Mouse (Mus musculus) liver, embryonic 11.5 days (tissue): ENCODE results near the gene 2310057M21Rik. TPM values are rescaled to one million over a fixed set of nuclear protein-coding genes. Genes with fewer than 3 reads are reported as not detected.
A peak's percentile ranks its signal among the peaks of the same experiment; 100 is the strongest.

Source experiments
- ATAC-seq: fragments of 200-750 bp; cut with Nextera tagmentation; replicated peaks from 2 replicates; pipeline ENCODE4 v1.8.0; 2017; ENCODE audit warnings: moderate number of reproducible peaks, mild to moderate bottlenecking, moderate TSS enrichment, moderate library complexity; ENCODE audit not compliant: low FRiP score
- DNase-seq: peaks from one replicate; pipeline ENCODE4 v3.0.0-alpha.2; 2017; ENCODE audit warnings: low spot score
- H3K27ac ChIP-seq: fragments of 300-500 bp; sonication (generic); 2 replicates; pipeline ENCODE4 v1.5.1; 2014; ENCODE audit warnings: mild to moderate bottlenecking, low read depth, low read length, control low read depth
- H3K27me3 ChIP-seq: fragments of 300-500 bp; sonication (generic); replicated peaks from 2 replicates; pipeline ENCODE4 v1.6.1; 2014; ENCODE audit warnings: low read length, mixed read lengths; ENCODE audit not compliant: control insufficient read depth, insufficient read depth
- H3K36me3 ChIP-seq: fragments of 300-500 bp; sonication (generic); 2 replicates; pipeline ENCODE4 v1.6.1; 2014; ENCODE audit warnings: mild to moderate bottlenecking, low read length, moderate library complexity, mixed read lengths; ENCODE audit not compliant: control insufficient read depth, insufficient read depth
- H3K4me1 ChIP-seq: fragments of 300-500 bp; sonication (generic); replicated peaks from 2 replicates; pipeline ENCODE4 v1.6.1; 2014; ENCODE audit warnings: low read length, mixed read lengths; ENCODE audit not compliant: control insufficient read depth, insufficient read depth
- H3K4me2 ChIP-seq: fragments of 300-500 bp; sonication (generic); 2 replicates; pipeline ENCODE4 v1.6.1; 2014; ENCODE audit warnings: mild to moderate bottlenecking, control low read depth, moderate library complexity
- H3K4me3 ChIP-seq: fragments of 300-500 bp; sonication (generic); 2 replicates; pipeline ENCODE4 v1.5.1; 2014; ENCODE audit warnings: low read depth, low read length, control low read depth
- H3K9ac ChIP-seq: fragments of 300-500 bp; sonication (generic); 2 replicates; pipeline ENCODE4 v1.6.1; 2014; ENCODE audit warnings: low read depth, low read length, control low read depth
- H3K9me3 ChIP-seq: fragments of 300-500 bp; sonication (generic); 2 replicates; pipeline ENCODE4 v1.6.1; 2016; ENCODE audit warnings: low read length, inconsistent platforms, mixed read lengths; ENCODE audit not compliant: control insufficient read depth
- WGBS: fragments of 180-500 bp; shearing (Covaris S2); extraction: QIAGEN DNeasy Blood & Tissue Kit; methylation state at CpG from one replicate; pipeline ENCODE4 v1.1.7; 2014; 5-methylcytosine and 5-hydroxymethylcytosine counted together
- polyA plus RNA-seq: library from polyadenylated mRNA; unstranded; fragments of >200 nt; fragmentation: Nextera tagmentation; extraction: Ambion mirVana; gene quantifications from 2 replicates; pipeline ENCODE4 v1.2.1, GENCODE M21; 2014

The 2310057M21Rik gene
- polyA plus RNA-seq, 1 experiment from 2014 or later: 19.2 TPM

DNA sequence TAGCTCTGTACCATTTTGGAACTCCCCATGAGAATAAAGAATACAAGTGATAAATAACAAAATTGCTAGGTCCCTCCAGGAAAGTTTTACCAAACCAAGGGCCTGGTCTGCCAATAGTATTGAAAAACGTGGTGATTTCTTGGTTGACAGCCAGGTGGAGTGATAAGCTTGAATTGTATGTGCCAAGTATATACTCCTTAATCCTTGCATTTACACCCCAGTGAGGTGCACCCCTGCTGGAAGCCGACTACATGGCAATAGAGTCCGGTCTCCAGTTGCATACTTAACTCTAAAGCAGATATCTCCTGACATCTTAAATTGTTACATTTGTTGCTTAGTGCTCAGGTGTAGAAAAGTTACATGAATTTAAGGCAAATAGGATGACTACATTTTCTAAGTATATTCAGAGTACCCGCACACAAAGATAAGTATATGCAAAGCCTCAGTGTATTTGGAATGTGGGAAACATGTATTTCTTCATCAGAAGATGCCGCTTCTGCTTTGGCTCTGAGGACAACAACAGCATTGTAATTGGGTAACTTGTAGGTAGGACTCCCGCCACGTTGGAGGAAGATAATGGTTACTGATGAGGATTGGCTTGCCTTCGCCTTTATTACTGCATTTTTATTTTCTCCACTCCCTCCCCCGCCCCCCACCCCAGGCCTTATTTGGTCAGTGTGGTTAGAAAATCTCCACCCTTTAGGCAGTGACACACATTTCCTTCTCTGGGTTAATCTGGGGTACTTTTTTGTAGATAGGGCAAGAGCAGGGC lies 9.5 kb upstream of the 2310057M21Rik start:
- H3K4me3 ChIP-seq: peak overlapping the region; percentile 80
- H3K27me3 ChIP-seq: no peaks in the 10 kb centered on the region
- WGBS: 49% methylated on average over 9 of the region's 9 CpGs
- H3K4me1 ChIP-seq: 0 out of 2 replicates have a peak, but pooled peaks cover 7% of the 10 kb centered on the region
- H3K27ac ChIP-seq: peak overlapping the region; percentile 93; the same call in 1 of the 2 replicates
- ATAC-seq: no peak
- 0 out of 2 replicates have a peak, but pooled peaks cover 2% of the 10 kb centered on the region for H3K36me3 ChIP-seq
- peak overlapping the region; percentile 86 for H3K9ac ChIP-seq
- no peak for DNase-seq
- peak overlapping the region; percentile 82 for H3K4me2 ChIP-seq
- no peaks in the 10 kb centered on the region for H3K9me3 ChIP-seq

DNA sequence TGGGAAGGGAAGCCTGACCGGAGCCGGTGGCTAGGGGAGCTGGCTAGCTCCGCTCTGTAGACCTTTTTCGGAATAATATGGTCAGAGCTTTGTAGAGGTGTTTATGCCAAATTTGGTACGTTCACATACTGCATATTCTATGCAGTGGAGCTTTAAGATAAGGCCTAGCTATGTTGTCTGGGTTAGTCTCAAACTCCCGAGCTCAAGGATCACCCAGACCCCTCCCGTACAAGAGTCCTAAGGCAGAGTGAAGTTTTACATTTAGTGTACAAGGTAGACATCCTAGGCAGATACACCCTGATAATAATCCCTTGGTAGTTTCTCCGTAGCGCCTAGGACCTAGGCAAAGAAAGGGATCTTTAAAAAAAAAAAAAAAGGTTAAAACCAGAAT lies 8.9 kb upstream of the 2310057M21Rik start:
- Histone ChIP-seq H3K27me3 (no peaks in the 10 kb centered on the region), H3K27ac (peak overlapping the region; percentile 93), H3K9me3 (no peaks in the 10 kb centered on the region), H3K4me3 (peak overlapping the region; percentile 80), H3K9ac (peak overlapping the region; percentile 86), H3K36me3 (0 out of 2 replicates have a peak, but pooled peaks cover 2% of the 10 kb centered on the region), H3K4me1 (0 out of 2 replicates have a peak, but pooled peaks cover 7% of the 10 kb centered on the region), H3K4me2 (peak overlapping the region; percentile 82)
- DNase-seq (no peak), ATAC-seq (peak; percentile 71)
- WGBS: 4% methylated on average over 9 of the region's 9 CpGs

DNA sequence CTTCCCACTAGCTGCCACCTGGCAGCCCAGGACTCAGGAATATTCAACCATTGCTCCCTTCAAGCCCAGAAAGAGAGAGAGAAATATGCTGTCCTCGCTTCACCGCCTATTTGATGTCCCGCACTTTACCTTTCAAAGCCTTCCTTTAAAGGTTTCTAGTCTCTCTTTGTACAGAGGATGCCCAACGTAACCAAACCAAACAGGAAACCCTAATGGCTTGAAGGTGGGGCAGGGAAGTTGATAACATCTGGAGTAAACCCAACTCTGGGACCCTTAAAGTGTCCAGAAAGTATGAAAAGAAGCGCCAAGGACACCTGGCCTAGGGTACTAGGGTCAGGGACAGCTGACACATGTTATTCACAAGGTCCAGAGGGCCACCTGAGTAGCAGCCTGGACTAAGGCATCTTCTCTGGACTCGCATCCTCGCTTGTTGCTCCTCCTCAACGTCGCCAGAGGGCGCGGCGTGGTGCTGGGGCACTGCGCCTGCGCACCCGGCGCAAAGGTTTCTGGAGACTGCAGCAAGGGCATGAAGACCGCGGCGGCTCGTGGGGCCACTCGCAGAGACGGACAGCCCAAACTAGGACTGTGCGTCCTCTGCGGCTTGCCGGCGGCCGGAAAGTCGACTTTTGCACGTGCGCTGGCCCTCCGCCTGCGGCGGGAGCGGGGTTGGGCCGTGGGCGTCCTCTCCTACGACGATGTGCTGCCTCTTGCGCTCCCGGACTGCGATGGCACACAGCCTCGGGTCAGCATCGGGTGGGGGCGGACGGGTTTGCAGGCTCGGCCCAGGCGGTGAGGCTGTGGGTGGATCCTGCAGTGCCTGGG lies 8.3 kb upstream of the 2310057M21Rik start, which contains the start of gene Pstk:
TSS of gene Pstk (plus strand) at position 494 of the 822 bp plus-strand sequence.
- Histone ChIP-seq H3K27me3 (no peaks in the 10 kb centered on the region), H3K36me3 (0 out of 2 replicates have a peak, but pooled peaks cover 2% of the 10 kb centered on the region), H3K27ac (peak within 1 kb of the TSS; percentile 93), H3K4me1 (0 out of 2 replicates have a peak, but pooled peaks cover 7% of the 10 kb centered on the region), H3K9ac (peak within 1 kb of the TSS; percentile 86), H3K4me2 (peak within 1 kb of the TSS; percentile 82), H3K9me3 (no peaks in the 10 kb centered on the region), H3K4me3 (peak within 1 kb of the TSS; percentile 80)
- 3% methylated on average over 47 of the region's 47 CpGs for WGBS
- DNase-seq: peak; percentile 90
- ATAC-seq: peak; percentile 94

DNA sequence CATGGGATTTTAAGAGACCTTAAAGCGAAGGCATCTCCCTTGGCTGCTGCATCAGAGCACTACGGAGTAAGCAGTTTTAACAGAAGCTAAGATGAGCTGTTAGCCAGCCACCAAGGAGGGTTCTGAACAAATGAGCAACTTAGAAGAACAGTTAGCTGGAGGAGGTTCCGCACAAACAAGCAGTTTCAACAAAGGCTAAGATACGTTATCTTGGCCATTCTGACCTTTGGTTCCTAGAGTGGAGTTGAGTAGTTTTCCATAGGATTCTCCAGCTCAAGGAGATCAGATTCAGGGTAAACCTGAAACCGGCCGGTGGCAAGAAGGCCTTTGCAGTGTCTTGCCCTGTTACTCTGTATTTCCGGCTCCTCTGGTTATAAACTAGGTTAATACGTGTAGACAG lies 1.6 kb upstream of the 2310057M21Rik start:
- Histone ChIP-seq H3K4me3 (no peak overlapping the region), H3K4me1 (peaks cover 7% of the 10 kb centered on the region), H3K4me2 (no peak overlapping the region), H3K9me3 (no peaks in the 10 kb centered on the region), H3K9ac (no peak overlapping the region), H3K36me3 (peaks cover 2% of the 10 kb centered on the region; the same call in 1 of the 2 replicates), H3K27ac (no peak overlapping the region), H3K27me3 (no peaks in the 10 kb centered on the region)
- WGBS: 84% methylated on average over 8 of the region's 8 CpGs
- DNase-seq: no peak
- no peak for ATAC-seq

DNA sequence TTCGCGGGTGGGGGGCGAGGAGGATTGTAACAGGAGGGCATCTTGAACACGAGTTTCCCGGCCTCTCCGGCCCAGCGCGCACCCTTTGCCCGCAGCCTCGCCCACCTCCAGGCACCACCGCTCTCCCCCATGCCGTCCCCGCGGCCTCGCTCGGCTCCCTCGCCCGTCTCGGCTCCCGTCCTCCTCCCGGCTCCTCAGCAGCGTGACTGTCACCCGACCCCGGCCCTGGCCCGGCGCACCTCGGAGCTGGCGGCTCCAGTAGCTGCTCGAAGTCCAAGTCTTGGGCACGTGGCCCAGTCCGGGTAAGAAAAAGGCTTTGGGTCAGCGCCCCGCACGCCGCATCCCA lies 317 bp downstream of the 2310057M21Rik start:
- Histone ChIP-seq H3K9me3 (no peaks in the 10 kb centered on the region), H3K4me3 (peak overlapping the region; percentile 81), H3K4me2 (peak overlapping the region; percentile 80), H3K4me1 (peaks cover 7% of the 10 kb centered on the region), H3K36me3 (peaks cover 11% of the 10 kb centered on the region; the same call in 1 of the 2 replicates), H3K27ac (peak overlapping the region; percentile 88), H3K27me3 (no peaks in the 10 kb centered on the region), H3K9ac (peak overlapping the region; percentile 84)
- DNase-seq: no peak
- WGBS: 0% methylated on average over 34 of the region's 35 CpGs
- peak; percentile 63 for ATAC-seq

DNA sequence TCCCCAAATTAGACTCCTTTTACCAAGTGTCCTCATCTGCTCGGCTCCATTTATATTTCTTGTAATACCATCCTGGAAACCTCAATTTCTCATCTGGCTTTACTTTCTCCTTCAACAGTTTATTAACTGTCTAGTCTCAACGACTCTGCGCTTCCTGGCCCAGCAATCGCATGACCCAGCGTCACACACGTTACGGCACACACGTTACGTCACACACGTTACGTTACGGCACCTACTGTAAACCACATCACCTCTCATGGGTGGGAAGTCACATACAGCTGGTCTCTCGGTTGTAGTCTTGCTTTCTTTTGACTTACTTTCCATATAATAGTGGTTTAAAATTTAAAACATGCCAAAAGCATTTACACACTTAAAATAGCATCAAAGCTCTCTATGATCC lies 6.5 kb downstream of the 2310057M21Rik start:
- 0 out of 2 replicates have a peak, but pooled peaks cover 3% of the 10 kb centered on the region for H3K4me1 ChIP-seq
- H3K9ac ChIP-seq: no peak overlapping the region
- no peak overlapping the region for H3K27ac ChIP-seq
- H3K4me3 ChIP-seq: no peak overlapping the region
- H3K4me2 ChIP-seq: no peak overlapping the region
- peaks cover 35% of the 10 kb centered on the region for H3K36me3 ChIP-seq
- 93% methylated on average over 13 of the region's 13 CpGs for WGBS
- no peaks in the 10 kb centered on the region for H3K27me3 ChIP-seq
- DNase-seq: no peak
- no peak for ATAC-seq
- no peaks in the 10 kb centered on the region for H3K9me3 ChIP-seq

DNA sequence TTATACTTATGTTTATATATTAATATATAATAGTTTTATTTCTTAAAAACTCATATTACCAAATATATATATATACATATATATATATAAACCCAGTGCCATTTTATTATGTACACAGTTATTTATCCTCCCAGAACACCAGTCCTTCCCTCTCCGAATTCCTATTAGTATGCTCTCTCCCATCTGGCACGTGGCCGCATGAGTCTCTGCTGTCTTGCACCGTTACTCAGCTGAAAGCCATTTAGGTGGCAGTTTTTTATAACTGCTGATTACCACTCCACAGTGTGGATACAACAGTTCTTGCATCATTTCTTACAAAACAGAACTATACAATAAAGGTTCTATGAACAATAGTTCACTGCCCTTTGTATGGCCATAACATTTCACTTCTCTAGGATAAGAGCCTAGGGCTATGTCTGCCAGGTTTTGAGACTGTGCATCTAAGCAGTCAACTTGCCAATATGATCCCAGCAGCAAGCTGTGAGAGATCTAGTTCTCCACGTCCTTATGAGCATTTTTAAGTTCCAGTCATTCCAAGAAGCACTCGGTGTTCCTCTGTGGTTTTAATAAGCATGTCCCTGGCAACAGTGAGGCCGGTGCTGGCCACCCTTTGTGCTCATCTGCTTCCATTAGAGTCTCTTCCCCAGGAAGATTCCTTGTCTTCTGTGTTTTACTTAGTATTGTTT lies 16.6 kb downstream of the 2310057M21Rik start:
- H3K4me1 ChIP-seq: no peaks in the 10 kb centered on the region
- H3K9ac ChIP-seq: no peak overlapping the region
- peaks cover 32% of the 10 kb centered on the region for H3K36me3 ChIP-seq
- DNase-seq (no peak), ATAC-seq (no peak)
- H3K27me3 ChIP-seq: no peaks in the 10 kb centered on the region
- H3K4me3 ChIP-seq: no peak overlapping the region
- WGBS: 91% methylated on average over 7 of the region's 7 CpGs
- no peaks in the 10 kb centered on the region for H3K9me3 ChIP-seq
- H3K27ac ChIP-seq: no peak overlapping the region
- H3K4me2 ChIP-seq: no peak overlapping the region

DNA sequence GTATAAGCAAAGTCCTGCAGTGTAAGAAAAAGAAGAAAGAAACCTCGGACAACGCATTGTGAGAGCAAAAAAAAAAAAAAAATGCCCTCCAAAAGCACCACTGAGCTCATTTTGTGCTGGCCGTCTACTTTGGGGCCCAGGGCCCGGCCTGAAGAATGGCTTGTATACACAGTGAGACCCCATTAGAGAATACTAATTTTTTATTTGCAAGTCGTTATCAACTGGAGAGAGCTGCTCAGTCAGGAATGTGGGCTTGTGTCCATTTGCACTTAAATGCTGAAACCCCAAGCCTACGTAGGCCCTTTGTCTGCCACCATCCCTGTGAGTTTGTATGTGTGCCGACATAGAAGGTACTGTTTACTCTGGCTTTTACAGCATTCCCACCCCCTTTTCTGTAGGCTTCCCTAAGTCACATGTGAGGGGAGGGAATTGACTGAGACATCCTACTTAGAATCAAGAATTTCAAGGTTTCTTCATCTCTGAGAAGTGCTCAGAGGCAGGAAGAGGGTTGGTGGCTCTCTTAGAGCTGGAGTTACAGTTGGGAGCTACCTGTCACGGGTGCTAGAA lies 25.0 kb downstream of the 2310057M21Rik start:
- DNase-seq: no peak

More for the DNA sequence above, 25.0 kb downstream of the 2310057M21Rik start:
- peaks cover 6% of the 10 kb centered on the region for H3K36me3 ChIP-seq
- no peak overlapping the region for H3K4me3 ChIP-seq
- ATAC-seq: no peak
- H3K27me3 ChIP-seq: no peaks in the 10 kb centered on the region
- no peaks in the 10 kb centered on the region for H3K4me1 ChIP-seq
- H3K4me2 ChIP-seq: no peak overlapping the region
- 74% methylated on average over 8 of the region's 8 CpGs for WGBS
- no peaks in the 10 kb centered on the region for H3K9me3 ChIP-seq
- no peak overlapping the region for H3K27ac ChIP-seq
- H3K9ac ChIP-seq: no peak overlapping the region
